Mouse (Mus musculus) CH12.LX (cell line): ENCODE results near the gene Mroh8. TPM values are rescaled to one million over a fixed set of nuclear protein-coding genes. Genes with fewer than 3 reads are reported as not detected.

ENCODE experiments used
- DNase-seq: peaks from one replicate; pipeline ENCODE4 v3.0.0-alpha.2; 2013; ENCODE audit errors: extremely low read depth
- H3K27ac ChIP-seq: 2 replicates; pipeline ENCODE4 v1.5.1; 2012; ENCODE audit warnings: low read depth, mild to moderate bottlenecking, control low read depth, moderate library complexity; ENCODE audit not compliant: insufficient read depth
- H3K27me3 ChIP-seq: replicated peaks from 2 replicates; pipeline ENCODE3; 2012; ENCODE audit warnings: inconsistent platforms
- H3K36me3 ChIP-seq, 2 experiments: replicated peaks in 1 of 2; 2 replicates each; pipeline versions ENCODE3 to v1.6.1; 2012; ENCODE audit warnings: inconsistent platforms in 1 of 2, low read length in 1 of 2, mild to moderate bottlenecking in 1 of 2, mixed read lengths in 1 of 2, moderate library complexity in 1 of 2; ENCODE audit not compliant: control insufficient read depth in 1 of 2, insufficient read depth in 1 of 2
- H3K4me1 ChIP-seq, 2 experiments: 2 replicates each; pipeline ENCODE4 v1.6.1; 2012; ENCODE audit warnings: inconsistent platforms in 1 of 2, moderate library complexity in 1 of 2; ENCODE audit not compliant: insufficient read depth in 2 of 2, control insufficient read depth in 1 of 2
- H3K4me2 ChIP-seq: 2 replicates; pipeline ENCODE4 v1.6.1; 2012; ENCODE audit warnings: low read depth, mild to moderate bottlenecking, control low read depth; ENCODE audit not compliant: poor library complexity, insufficient read depth, severe bottlenecking
- H3K4me3 ChIP-seq, 3 experiments: fragments of 150-350 bp in 1 of 3; sonication (generic) in 1 of 3; replicated peaks in 1 of 3; 2 replicates each; pipeline versions ENCODE3 to v1.5.1; 2011 to 2012; ENCODE audit warnings: low read depth in 2 of 3, low read length in 2 of 3, mild to moderate bottlenecking in 2 of 3, moderate library complexity in 2 of 3, control low read depth in 1 of 3, improper control_type of control experiment in 1 of 3, inconsistent platforms in 1 of 3, mixed read lengths in 1 of 3; ENCODE audit not compliant: poor library complexity in 1 of 3
- H3K79me2 ChIP-seq: replicated peaks from 2 replicates; pipeline ENCODE4 v1.6.1; 2012; ENCODE audit warnings: mild to moderate bottlenecking, moderate library complexity; ENCODE audit not compliant: control insufficient read depth, poor library complexity, insufficient read depth, severe bottlenecking; ENCODE audit errors: extremely low read depth
- H3K9ac ChIP-seq: 2 replicates; pipeline ENCODE4 v1.6.1; 2012; ENCODE audit warnings: low read depth, mild to moderate bottlenecking, control low read depth, moderate library complexity; ENCODE audit not compliant: insufficient read depth
- H3K9me3 ChIP-seq: replicated peaks from 2 replicates; pipeline ENCODE3; 2012; ENCODE audit warnings: low read length, inconsistent platforms, mixed read lengths
- GABPA ChIP-seq: IDR thresholded peaks from 2 replicates; pipeline ENCODE4 v1.6.1; 2012; ENCODE audit warnings: low read depth, low read length, improper control_type of control experiment, inconsistent platforms; ENCODE audit not compliant: insufficient replicate concordance
- HCFC1 ChIP-seq: IDR thresholded peaks from 2 replicates; pipeline ENCODE4 v1.6.1; 2012; ENCODE audit warnings: low read depth, mild to moderate bottlenecking, inconsistent platforms, low read length, improper control_type of control experiment
- JUN ChIP-seq: IDR thresholded peaks from 2 replicates; pipeline ENCODE4 v1.6.1; 2011; ENCODE audit warnings: low read depth, mild to moderate bottlenecking, low read length, improper control_type of control experiment, moderate library complexity; ENCODE audit not compliant: insufficient read depth
- MAFK ChIP-seq: IDR thresholded peaks from 2 replicates; pipeline ENCODE4 v1.6.1; 2011; ENCODE audit warnings: low read length, improper control_type of control experiment; ENCODE audit not compliant: insufficient replicate concordance
- MAZ ChIP-seq: IDR thresholded peaks from 2 replicates; pipeline ENCODE4 v1.6.1; 2012; ENCODE audit warnings: low read depth, mild to moderate bottlenecking, inconsistent platforms, low read length, improper control_type of control experiment, moderate library complexity
- MYC ChIP-seq: IDR thresholded peaks from 2 replicates; pipeline ENCODE4 v1.6.1; 2011; ENCODE audit warnings: low read depth, mild to moderate bottlenecking, improper control_type of control experiment, low read length
- NRF1 ChIP-seq: IDR thresholded peaks from 2 replicates; pipeline ENCODE4 v1.6.1; 2014; ENCODE audit warnings: low read depth, mild to moderate bottlenecking, inconsistent platforms, low read length, improper control_type of control experiment, moderate library complexity
- PAX5 ChIP-seq: IDR thresholded peaks from 2 replicates; pipeline ENCODE4 v1.6.1; 2012; ENCODE audit warnings: low read length, inconsistent platforms, mixed read lengths
- TBP ChIP-seq: conservative IDR thresholded peaks from 2 replicates; pipeline ENCODE4 v1.6.1; 2011; ENCODE audit warnings: low read depth, low read length, improper control_type of control experiment
- UBTF ChIP-seq: IDR thresholded peaks from 2 replicates; pipeline ENCODE4 v1.6.1; 2012; ENCODE audit warnings: low read depth, mild to moderate bottlenecking, inconsistent platforms, low read length, improper control_type of control experiment, moderate library complexity
- USF1 ChIP-seq: IDR thresholded peaks from 2 replicates; pipeline ENCODE4 v1.6.1; 2014; ENCODE audit warnings: low read depth, mild to moderate bottlenecking, inconsistent platforms, low read length, improper control_type of control experiment
- ZMIZ1 ChIP-seq: IDR thresholded peaks from 2 replicates; pipeline ENCODE4 v1.6.1; 2012; ENCODE audit warnings: low read depth, mild to moderate bottlenecking, inconsistent platforms, low read length, improper control_type of control experiment
- ZNF384 ChIP-seq: IDR thresholded peaks from 2 replicates; pipeline ENCODE4 v1.6.1; 2012; ENCODE audit warnings: low read depth, low read length, improper control_type of control experiment, inconsistent platforms
- dilution Hi-C: fragments of 300-500 bp; cut with MboI; formaldehyde crosslinking; loops from 2 replicates; pipeline ENCODE4 v1.14.3; 2020; ENCODE audit warnings: low sequenced_read_pairs; ENCODE audit not compliant: extremely low pct_unique_long_range_greater_than_20kb, extremely low pct_ligation_motif_present
- in situ Hi-C: fragments of 300-500 bp; cut with MboI; formaldehyde crosslinking; loops from 3 replicates; pipeline ENCODE4 v1.14.3; 2019; ENCODE audit warnings: low sequenced_read_pairs, low pct_ligation_motif_present, low pct_unique_long_range_greater_than_20kb, mixed read lengths
- polyA plus RNA-seq: library from polyadenylated mRNA; unstranded; fragments of >175 nt; gene quantifications from 2 replicates; pipeline ENCODE4 v1.2.1, GENCODE M21; 2012; ENCODE audit warnings: low read depth; ENCODE audit not compliant: insufficient read length
- total RNA-seq, 2 experiments: library from RNA; depleted of rRNA; stranded (reverse); fragments of 300-350 nt in 1 of 2; fragments of >200 nt in 1 of 2; gene quantifications; 2 replicates each; pipeline ENCODE4 v1.2.3; 2012 to 2014

The Mroh8 gene
- total and polyA plus RNA-seq, 3 experiments, result 0.25 to 0.41 TPM; not detected in 1

- H3K9ac ChIP-seq, result no peak overlapping the region
- dilution Hi-C loops (no loop called here), in situ Hi-C loops (no loop called here)
- H3K27me3 ChIP-seq, result no peaks in the 10 kb centered on the region
- no peak overlapping the region for H3K4me2 ChIP-seq
- H3K27ac ChIP-seq, result no peak overlapping the region
- H3K36me3 ChIP-seq, result peaks cover 79 to 95% of the 10 kb centered on the region in 2 experiments
- no peaks in the 10 kb centered on the region for H3K4me1 ChIP-seq
- H3K9me3 ChIP-seq, result no peaks in the 10 kb centered on the region
- H3K4me3 ChIP-seq, result no peak overlapping the region
- no peak for DNase-seq
- TF ChIP-seq MAFK (no peak), GABPA (no peak), HCFC1 (no peak)
- peaks cover 3% of the 10 kb centered on the region; the same call in 1 of the 2 replicates for H3K79me2 ChIP-seq
Measured at GRCm38 (mm10) chr2:157300051-157300450, 20.7 kb upstream of the Mroh8 start.

- H3K36me3 ChIP-seq, result peaks cover 80 to 97% of the 10 kb centered on the region in 2 experiments
- H3K4me3 ChIP-seq, result no peak overlapping the region
- H3K27me3 ChIP-seq, result no peaks in the 10 kb centered on the region
- dilution Hi-C loops (no loop called here), in situ Hi-C loops (no loop called here)
- H3K4me1 ChIP-seq, result no peaks in the 10 kb centered on the region
- H3K79me2 ChIP-seq, result peaks cover 6% of the 10 kb centered on the region; the same call in 1 of the 2 replicates
- no peak for TF ChIP-seq PAX5
- no peak for TF ChIP-seq JUN
- TF ChIP-seq MAFK, result no peak
- no peak for TF ChIP-seq ZNF384
- TF ChIP-seq MYC, result no peak
- TF ChIP-seq ZMIZ1, result no peak
- no peak for TF ChIP-seq USF1
- no peak for TF ChIP-seq TBP
- TF ChIP-seq NRF1, result no peak
- TF ChIP-seq MAZ, result no peak
- no peak for TF ChIP-seq UBTF
- TF ChIP-seq HCFC1, result no peak
- no peak overlapping the region for H3K9ac ChIP-seq
- no peak overlapping the region for H3K27ac ChIP-seq
- DNase-seq, result no peak
- H3K4me2 ChIP-seq, result no peak overlapping the region
- H3K9me3 ChIP-seq, result no peaks in the 10 kb centered on the region
Measured at GRCm38 (mm10) chr2:157296105-157296689, 16.8 kb upstream of the Mroh8 start.
